Mouse (Mus musculus) C2C12 (cell line): ENCODE data around the gene Tmem38b. TPM values are rescaled to one million over a fixed set of nuclear protein-coding genes. Genes with fewer than 3 reads are reported as not detected.

Source experiments
- H3K27me3 ChIP-seq: one replicate; pipeline ENCODE4 v1.6.1; 2011; ENCODE audit not compliant: control insufficient read depth, insufficient read depth, insufficient read length
- H3K36me3 ChIP-seq: one replicate; pipeline ENCODE4 v1.6.1; 2011; ENCODE audit not compliant: control insufficient read depth, insufficient read depth
- H3K4me3 ChIP-seq: one replicate; pipeline ENCODE4 v1.5.1; 2011; ENCODE audit warnings: mild to moderate bottlenecking, control low read depth; ENCODE audit not compliant: poor library complexity, insufficient read depth, severe bottlenecking
- H3K79me2 ChIP-seq: one replicate; pipeline ENCODE4 v1.6.1; 2011; ENCODE audit not compliant: control insufficient read depth, insufficient read depth
- H3K79me3 ChIP-seq: one replicate; pipeline ENCODE4 v1.6.1; 2011; ENCODE audit warnings: low read depth, control low read depth
- H3ac ChIP-seq: one replicate; pipeline ENCODE3; 2011; ENCODE audit warnings: low read depth; ENCODE audit not compliant: control insufficient read depth, insufficient read length
- CEBPB ChIP-seq: IDR thresholded peaks from one replicate; pipeline ENCODE4 v1.6.1; 2011; ENCODE audit warnings: low read depth, mild to moderate bottlenecking, control low read depth, moderate library complexity
- CTCF ChIP-seq: IDR thresholded peaks from one replicate; pipeline ENCODE4 v1.5.1; 2011; ENCODE audit not compliant: control insufficient read depth, insufficient read depth, insufficient read length
- FOSL1 ChIP-seq: IDR thresholded peaks from one replicate; pipeline ENCODE4 v1.8.0; 2011; ENCODE audit warnings: mild to moderate bottlenecking, low read length; ENCODE audit not compliant: poor library complexity, insufficient read depth, severe bottlenecking
- MAX ChIP-seq: IDR thresholded peaks from one replicate; pipeline ENCODE4 v1.6.1; 2011; ENCODE audit warnings: mild to moderate bottlenecking, control low read depth
- MYOD1 ChIP-seq: IDR thresholded peaks from one replicate; pipeline ENCODE4 v1.6.1; 2011; ENCODE audit warnings: low read depth; ENCODE audit not compliant: control insufficient read depth, insufficient read length
- MYOG ChIP-seq: IDR thresholded peaks from one replicate; pipeline ENCODE4 v1.6.1; 2011; ENCODE audit not compliant: control insufficient read depth, insufficient read length; ENCODE audit errors: extremely low read depth
- USF1 ChIP-seq: IDR thresholded peaks from one replicate; pipeline ENCODE4 v1.6.1; 2011; ENCODE audit warnings: low read depth, mild to moderate bottlenecking, control low read depth, moderate library complexity
- polyA plus RNA-seq: library from polyadenylated mRNA; unstranded; fragments of >200 nt; fragmentation: generic; extraction: Trizol; gene quantifications from one replicate; pipeline ENCODE4 v1.2.1, GENCODE M21; 2012; ENCODE audit warnings: missing spikeins

The Tmem38b gene
- polyA plus RNA-seq, 1 experiment, result 5.6 TPM

DNA sequence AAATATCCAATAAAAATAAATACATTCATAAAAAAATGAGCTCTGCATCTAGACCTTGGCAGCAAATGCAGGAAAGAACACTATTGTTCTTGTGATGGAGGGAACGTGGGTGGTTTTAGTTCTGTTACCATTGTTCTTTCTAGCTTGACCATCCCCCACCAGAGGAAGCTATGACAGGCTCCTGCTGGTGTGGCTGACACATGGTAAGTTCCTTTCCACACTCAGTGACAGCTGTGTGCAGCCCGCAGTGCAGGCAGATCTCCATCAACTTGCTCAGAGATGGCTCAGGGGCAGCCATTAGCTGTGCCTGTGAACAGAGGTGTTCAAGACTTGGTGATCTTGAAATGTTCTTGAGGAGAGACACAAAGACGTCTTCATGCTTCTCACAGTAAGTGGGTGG lies 6.5 kb downstream of the Tmem38b start:
- no peak for TF ChIP-seq CEBPB
- no peak for TF ChIP-seq USF1
- TF ChIP-seq CTCF, result no peak
- TF ChIP-seq MAX, result no peak
- no peak for TF ChIP-seq MYOD1
- TF ChIP-seq FOSL1, result no peak
- TF ChIP-seq MYOG, result no peak
- H3K36me3 ChIP-seq, result no peaks in the 10 kb centered on the region
- no peaks in the 10 kb centered on the region for H3K27me3 ChIP-seq
- no peak overlapping the region for H3K4me3 ChIP-seq
- no peaks in the 10 kb centered on the region for H3K79me3 ChIP-seq
- no peak overlapping the region for H3ac ChIP-seq
- no peaks in the 10 kb centered on the region for H3K79me2 ChIP-seq

DNA sequence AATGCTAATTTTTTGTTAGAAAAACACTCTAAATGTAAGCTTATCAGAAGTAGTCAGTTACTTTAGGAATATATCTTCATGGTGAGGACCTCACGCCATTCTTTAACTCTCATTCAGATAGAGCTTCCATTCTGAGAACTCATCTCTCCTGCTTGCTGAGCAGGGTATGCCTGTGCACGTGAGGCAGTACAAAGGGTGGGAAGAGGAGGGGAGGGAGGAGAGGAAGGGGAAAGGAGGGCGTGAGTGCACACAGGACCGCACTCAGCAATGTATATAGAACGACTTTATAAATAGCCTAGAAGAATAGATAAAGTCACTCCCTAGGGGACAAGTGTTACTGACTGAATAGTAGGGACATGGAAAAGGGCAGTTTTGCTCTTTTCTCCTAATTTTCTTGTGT lies 11.1 kb downstream of the Tmem38b start:
- H3K79me3 ChIP-seq, result no peaks in the 10 kb centered on the region
- no peaks in the 10 kb centered on the region for H3K36me3 ChIP-seq
- no peak overlapping the region for H3ac ChIP-seq
- H3K79me2 ChIP-seq, result no peaks in the 10 kb centered on the region
- no peak overlapping the region for H3K4me3 ChIP-seq
- TF ChIP-seq MYOD1 (no peak), MYOG (no peak), CTCF (no peak), MAX (no peak), FOSL1 (no peak), CEBPB (no peak), USF1 (no peak)
- H3K27me3 ChIP-seq, result no peaks in the 10 kb centered on the region

DNA sequence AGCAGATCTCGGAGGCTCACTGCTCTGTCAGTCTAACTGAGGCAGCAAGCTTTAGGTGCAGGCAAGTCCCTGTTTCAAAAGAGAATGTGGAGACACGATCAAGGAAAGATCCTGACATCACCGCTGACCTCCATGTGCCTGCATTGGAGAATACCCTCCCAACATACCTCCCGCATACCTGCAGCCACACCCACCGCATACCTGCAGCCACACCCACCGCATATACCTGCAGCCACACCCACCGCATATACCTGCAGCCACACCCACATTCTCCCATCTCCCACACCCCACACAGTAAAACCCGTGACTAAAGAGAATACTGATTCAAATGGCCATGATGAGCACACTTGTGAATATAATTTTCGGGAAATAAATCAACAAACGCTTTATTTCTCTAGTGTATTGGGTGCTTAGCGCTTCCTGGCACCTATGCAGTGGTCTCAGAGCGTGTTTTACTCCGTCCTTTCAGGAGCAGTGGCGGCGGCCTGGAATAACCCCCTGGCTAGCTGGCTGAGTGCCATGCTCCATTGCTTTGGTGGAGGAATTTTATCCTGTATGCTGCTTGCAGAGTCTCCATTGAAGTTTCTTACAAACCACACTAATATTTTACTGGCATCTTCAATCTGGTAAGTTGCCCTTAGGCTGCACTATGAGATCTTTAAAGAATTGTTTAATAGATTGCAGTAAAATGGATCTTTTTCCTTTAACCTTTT lies 14.5 kb downstream of the Tmem38b start:
- no peaks in the 10 kb centered on the region for H3K27me3 ChIP-seq
- no peak for TF ChIP-seq USF1
- no peak for TF ChIP-seq MYOD1
- TF ChIP-seq MYOG, result no peak
- TF ChIP-seq CEBPB, result no peak
- no peak for TF ChIP-seq FOSL1
- no peak for TF ChIP-seq MAX
- no peaks in the 10 kb centered on the region for H3K79me2 ChIP-seq
- no peak overlapping the region for H3ac ChIP-seq
- H3K36me3 ChIP-seq, result no peaks in the 10 kb centered on the region
- no peak overlapping the region for H3K4me3 ChIP-seq
- no peaks in the 10 kb centered on the region for H3K79me3 ChIP-seq

GRCm38 (mm10) chr4:53843553-53843952 lies 17.7 kb downstream of the Tmem38b start:
- H3K4me3 ChIP-seq, result no peak overlapping the region
- no peak overlapping the region for H3ac ChIP-seq
- H3K27me3 ChIP-seq, result no peaks in the 10 kb centered on the region
- no peaks in the 10 kb centered on the region for H3K36me3 ChIP-seq
- H3K79me3 ChIP-seq, result no peaks in the 10 kb centered on the region
- TF ChIP-seq CEBPB (no peak), USF1 (no peak), MYOD1 (peak; percentile 77)
- H3K79me2 ChIP-seq, result no peaks in the 10 kb centered on the region

DNA sequence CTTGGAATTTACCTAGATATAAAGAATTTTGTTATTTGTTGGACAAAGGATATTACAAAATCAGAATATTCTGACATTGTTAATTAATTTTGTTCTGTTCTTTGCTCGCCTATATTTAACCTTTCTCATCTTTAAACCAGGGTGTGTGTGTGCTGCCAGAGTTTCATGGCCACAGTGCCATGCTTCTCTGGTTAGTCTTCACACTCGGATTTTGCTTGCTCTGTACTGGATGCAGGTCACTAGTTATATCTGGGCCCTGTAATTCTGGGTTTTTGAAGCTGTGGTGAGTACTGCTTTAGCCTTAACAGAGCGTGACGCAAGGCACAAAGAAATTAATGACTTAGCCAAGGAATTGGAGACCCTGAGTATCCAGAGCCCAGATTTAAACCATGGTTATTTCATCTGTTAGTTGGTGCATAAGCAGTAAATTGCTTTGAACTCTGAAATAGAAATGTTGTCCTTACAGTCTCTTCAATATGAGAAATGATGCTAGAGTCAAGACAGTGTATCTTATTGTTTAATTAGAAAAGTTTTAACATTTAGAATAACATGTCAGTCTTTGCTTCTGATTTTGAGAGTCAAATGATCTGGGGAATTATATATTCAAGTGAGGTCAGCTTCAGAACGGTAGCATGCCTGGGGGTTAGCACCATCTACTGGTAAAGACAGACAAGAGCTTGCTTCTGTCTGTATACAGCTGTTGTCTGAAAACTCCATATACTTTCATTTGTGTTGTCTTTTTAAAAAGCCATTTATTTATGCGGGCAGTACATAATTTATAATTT lies 19.2 kb downstream of the Tmem38b start:
- TF ChIP-seq MYOD1 (no peak), CTCF (peak; percentile 21), USF1 (no peak), MYOG (no peak), FOSL1 (no peak)
- no peak overlapping the region for H3K4me3 ChIP-seq
- no peaks in the 10 kb centered on the region for H3K36me3 ChIP-seq
- no peaks in the 10 kb centered on the region for H3K79me3 ChIP-seq
- no peaks in the 10 kb centered on the region for H3K27me3 ChIP-seq
- no peaks in the 10 kb centered on the region for H3K79me2 ChIP-seq
- H3ac ChIP-seq, result no peak overlapping the region

DNA sequence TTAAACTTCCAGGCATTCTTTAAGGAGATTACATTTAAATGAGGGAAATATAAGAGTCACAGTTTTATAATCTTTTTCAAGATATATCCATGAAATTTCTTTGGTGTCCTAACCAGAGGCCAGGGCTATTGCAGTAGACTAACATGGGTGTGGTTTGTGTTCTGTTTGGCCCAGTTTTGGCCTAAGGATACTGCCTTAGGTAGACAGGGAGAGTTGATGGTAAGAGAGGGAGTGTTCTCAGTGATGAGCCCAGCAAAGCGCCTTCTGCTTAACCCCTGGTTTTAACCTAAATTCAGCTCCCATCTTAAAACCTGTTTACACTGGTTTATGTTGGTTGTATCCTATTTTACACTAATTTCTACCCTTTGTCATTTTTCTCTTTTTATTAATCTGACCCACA lies 19.8 kb downstream of the Tmem38b start:
- no peaks in the 10 kb centered on the region for H3K27me3 ChIP-seq
- no peaks in the 10 kb centered on the region for H3K36me3 ChIP-seq
- no peaks in the 10 kb centered on the region for H3K79me3 ChIP-seq
- no peak overlapping the region for H3ac ChIP-seq
- no peak overlapping the region for H3K4me3 ChIP-seq
- TF ChIP-seq FOSL1, result no peak
- TF ChIP-seq MYOD1, result no peak
- TF ChIP-seq CEBPB, result no peak
- no peak for TF ChIP-seq CTCF
- no peak for TF ChIP-seq MAX
- TF ChIP-seq USF1, result no peak
- no peak for TF ChIP-seq MYOG
- H3K79me2 ChIP-seq, result no peaks in the 10 kb centered on the region
